Mouse (Mus musculus): ENCODE data around the gene Plch1.

GRCm38 (mm10) chr3:63726667-63727342 is 172.5 kb downstream of the Plch1 start:
- no peak for TF ChIP-seq POLR2A (IDR thresholded peaks at IDR 0.05; ENCODE audit: insufficient read length, low read depth)
- no peak for TF ChIP-seq REST (IDR thresholded peaks at IDR 0.05; ENCODE audit: insufficient read depth, insufficient read length)
- TF ChIP-seq MAX (IDR thresholded peaks at IDR 0.05; ENCODE audit: low read depth) = no peak
- TF ChIP-seq CEBPB (IDR thresholded peaks at IDR 0.05; ENCODE audit: insufficient read depth, poor library complexity, severe bottlenecking) = no peak
- TF ChIP-seq POLR2AphosphoS2 (IDR thresholded peaks at IDR 0.05; ENCODE audit: insufficient read length, low read depth) = no peak
- no peak for TF ChIP-seq MYOD1 (IDR thresholded peaks at IDR 0.05; ENCODE audit: control insufficient read depth in 1 of 3, insufficient read length in 2 of 3, low read depth in 2 of 3)
- no peak for TF ChIP-seq MYOG (IDR thresholded peaks at IDR 0.05; ENCODE audit: control insufficient read depth in 1 of 3, insufficient read depth in 1 of 3, insufficient read length in 2 of 3, low read depth in 2 of 3)
- no peak for TF ChIP-seq USF1 (IDR thresholded peaks at IDR 0.05; ENCODE audit: low read depth)
- TF ChIP-seq E2F4 (IDR thresholded peaks at IDR 0.05; ENCODE audit: insufficient read depth) = no peak
- no peak for TF ChIP-seq SRF (IDR thresholded peaks at IDR 0.05; ENCODE audit: control insufficient read depth, insufficient read length, low read depth)
- no peak for TF ChIP-seq TCF12 (IDR thresholded peaks at IDR 0.05; ENCODE audit: insufficient read depth, poor library complexity, severe bottlenecking)

Measured in myocyte (in vitro differentiated cells).